Mouse (Mus musculus) lung, adult 2 months (tissue): Measurements from ENCODE around the gene Rnf145.

ENCODE experiments used
- CTCF ChIP-seq: fragments of 200-500 bp; IDR thresholded peaks from 2 replicates; pipeline ENCODE4 v1.5.1; 2011; ENCODE audit warnings: mild to moderate bottlenecking, low read length, control low read depth; ENCODE audit not compliant: insufficient read depth
- POLR2A ChIP-seq: fragments of 200-500 bp; IDR thresholded peaks from 2 replicates; pipeline ENCODE4 v1.6.1; 2011; ENCODE audit warnings: low read depth, mild to moderate bottlenecking, control low read depth, low read length, borderline replicate concordance; ENCODE audit errors: extremely low read depth

DNA sequence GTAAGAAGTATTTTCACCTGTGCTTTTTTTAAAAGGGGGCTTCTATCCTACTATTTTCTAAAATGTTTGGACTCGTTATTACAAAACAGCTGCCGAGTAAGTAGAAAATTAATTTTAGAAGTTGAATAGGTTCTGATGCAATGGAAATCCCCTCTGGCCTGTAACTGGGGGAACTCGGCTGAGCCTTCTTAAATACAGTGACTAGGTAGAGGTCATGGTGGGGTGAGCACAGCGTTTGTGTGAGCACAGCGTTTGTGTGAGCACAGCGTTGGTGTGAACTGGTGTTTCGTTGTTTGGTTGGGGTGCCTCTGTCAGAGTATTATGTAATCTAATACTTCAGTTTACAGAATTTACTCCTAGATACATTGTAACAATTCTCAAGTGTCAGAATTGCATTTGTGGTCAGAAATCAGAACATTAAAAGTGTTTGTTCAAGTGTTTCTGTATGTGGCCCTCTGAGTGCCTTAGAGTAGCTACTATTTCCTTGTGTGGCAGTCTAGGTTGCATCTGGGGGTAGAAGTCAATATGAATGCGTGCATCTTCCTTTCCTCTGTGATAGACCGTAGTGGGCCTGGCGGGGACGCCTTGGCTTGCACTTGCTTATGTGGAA lies 8.0 kb downstream of the Rnf145 start:
- TF ChIP-seq POLR2A (no peak), CTCF (no peak)
